9 mouse cellular contexts compared by ENCODE assay signal in the genomic region with DNA sequence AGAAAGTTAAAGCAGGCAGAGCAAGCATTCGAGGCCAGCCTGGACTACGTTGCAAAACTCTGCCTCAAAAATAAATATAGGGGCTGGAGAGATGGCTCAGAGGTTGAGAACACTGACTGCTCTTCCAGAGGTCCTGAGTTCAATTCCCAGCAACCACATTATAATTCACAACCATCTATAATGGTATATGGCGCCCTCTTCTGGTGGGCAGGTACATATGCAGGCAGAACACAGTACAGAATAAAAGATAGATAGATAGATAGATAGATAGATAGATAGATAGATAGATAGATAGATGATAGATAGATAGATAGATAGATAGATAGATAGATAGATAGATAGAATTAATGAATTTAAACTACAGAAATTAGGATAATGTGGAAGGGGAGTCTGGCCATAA. TPM values are rescaled to one million over a fixed set of nuclear protein-coding genes. Genes with fewer than 3 reads are reported as not detected.
DNase-seq lines count a peak whose midpoint lies in the region; ATAC-seq and TF ChIP-seq lines count a peak whose summit lies in the region.
"Not testable (repeated sequence)": the region's sequence is repeated elsewhere in the genome, so short reads cannot be mapped to it uniquely, and the experiment has no call there.
"Had no signal": no experiment of that assay in that cellular context is flagged by ENCODE, and none has a peak within 500 bp of the region (broad histone marks: within the 10 kb centered on the region; RNA-seq: fewer than 3 reads in every experiment).

No protein-coding gene starts in this region.

- not testable (repeated sequence) for DNase-seq in MEL (ENCODE audit: low read depth, low spot score); heart, adult 2 months; kidney, adult 2 months; liver, adult 2 months (ENCODE audit: extremely low read depth, low read depth, low spot score); lung, postnatal 0 days (ENCODE audit: low spot score)
- peak; percentile 14 for DNase-seq in splenic B cell, adult 2 months (ENCODE audit: low read depth, low spot score)

- peak in 2 of 3 experiments; percentile 7 to 24; a peak in 2 of 6 replicates for TF ChIP-seq CTCF in MEL (IDR thresholded peaks at IDR 0.05 in 2 of 3, conservative IDR thresholded peaks at IDR 0.05 in 1 of 3; ENCODE audit: control insufficient read depth in 1 of 3, insufficient read depth in 1 of 3, low read depth in 2 of 3, low read length in 3 of 3, poor library complexity in 1 of 3, severe bottlenecking in 1 of 3)
- peak; percentile 60 for TF ChIP-seq CTCF in heart, adult 2 months (IDR thresholded peaks at IDR 0.05)
- TF ChIP-seq CTCF in kidney, adult 2 months (conservative IDR thresholded peaks at IDR 0.05; ENCODE audit: insufficient read depth, insufficient read length, low read depth, low read length), result 0 out of 2 replicates have a peak, but pooled peaks have one; percentile 7
- peak; percentile 10; the same call in 1 of the 2 replicates for TF ChIP-seq CTCF in liver, adult 2 months (IDR thresholded peaks at IDR 0.05; ENCODE audit: low read depth, low read length)
- TF ChIP-seq CTCF in lung, postnatal 0 days (IDR thresholded peaks at IDR 0.05), result peak; percentile 41

- not testable (repeated sequence) for H3K4me1 ChIP-seq in MEL (ENCODE audit: control insufficient read depth in 1 of 2, insufficient read depth in 2 of 2, low read length in 2 of 2); heart, adult 2 months (ENCODE audit: control insufficient read depth, insufficient read depth, low read length); kidney, adult 2 months (ENCODE audit: control insufficient read depth, insufficient read depth, low read length); liver, adult 2 months (ENCODE audit: control insufficient read depth, insufficient read depth, low read length)
- H3K4me1 ChIP-seq in lung, postnatal 0 days (ENCODE audit: insufficient read depth, low read depth, low read length), result peaks cover 14% of the 10 kb centered on the region

- WGBS in heart, adult 2 months, result 92% methylated on average over 3 of the region's 3 CpGs
- WGBS in kidney, adult 2 months, result 84% methylated on average over 3 of the region's 3 CpGs
- 85% methylated on average over 3 of the region's 3 CpGs for WGBS in liver, adult 2 months
- 70% methylated on average over 3 of the region's 3 CpGs for WGBS in lung, postnatal 0 days

- not testable (repeated sequence) for H3K27ac ChIP-seq in MEL (ENCODE audit: control insufficient read depth, low read depth, low read length); heart, adult 2 months; kidney, adult 2 months (ENCODE audit: insufficient read depth, low read depth, low read length); liver, adult 2 months (replicated peaks; ENCODE audit: insufficient read depth, low read depth, low read length); lung, postnatal 0 days (ENCODE audit: low read length)

- not testable (repeated sequence) for H3K79me2 ChIP-seq in MEL (ENCODE audit: control insufficient read depth, insufficient read depth, low read length, poor library complexity); heart, adult 2 months (replicated peaks; ENCODE audit: control insufficient read depth, insufficient read depth, low read length); liver, adult 2 months (ENCODE audit: control insufficient read depth, insufficient read depth, low read length)

- intact Hi-C loops in heart, adult 2 months (cut with DNase I), result loop anchor here (10.0 kb wide), 1 partner anchor 328 kb away; no protein-coding TSS in a partner anchor

- not testable (repeated sequence) for TF ChIP-seq EP300 in MEL (IDR thresholded peaks at IDR 0.05; ENCODE audit: low read depth in 1 of 2, low read length in 2 of 2); heart, adult 2 months (IDR thresholded peaks at IDR 0.05; ENCODE audit: insufficient read depth, low read depth, low read length); lung, postnatal 0 days (IDR thresholded peaks at IDR 0.05)

- H3K4me2 ChIP-seq in lung, postnatal 0 days (replicated peaks; ENCODE audit: low read depth, low read length), result not testable (repeated sequence)

- ATAC-seq in lung, postnatal 0 days, result not testable (repeated sequence)

- TF ChIP-seq POLR2A in MEL (IDR thresholded peaks at IDR 0.05; ENCODE audit: control insufficient read depth in 1 of 2, insufficient read depth in 1 of 2, low read depth in 1 of 2, low read length in 2 of 2, poor library complexity in 1 of 2); heart, adult 2 months (IDR thresholded peaks at IDR 0.05; ENCODE audit: insufficient read depth, low read depth, low read length); kidney, adult 2 months (IDR thresholded peaks at IDR 0.05; ENCODE audit: low read depth, low read length); liver, adult 2 months (IDR thresholded peaks at IDR 0.05; ENCODE audit: extremely low read depth, insufficient read depth, low read length): not testable (repeated sequence)

- H3K4me3 ChIP-seq in MEL (ENCODE audit: control insufficient read depth in 1 of 2, insufficient read depth in 1 of 2, low read depth in 2 of 2, low read length in 2 of 2); heart, adult 2 months; kidney, adult 2 months (ENCODE audit: insufficient read depth, low read depth, low read length); liver, adult 2 months (ENCODE audit: insufficient read depth, low read depth, low read length); lung, postnatal 0 days (ENCODE audit: low read depth, low read length): not testable (repeated sequence)

- TF ChIP-seq RAD21 in MEL (IDR thresholded peaks at IDR 0.05; ENCODE audit: low read depth, low read length), result not testable (repeated sequence)

- H3K9me3 ChIP-seq in MEL (replicated peaks; ENCODE audit: insufficient read depth, low read length); lung, postnatal 0 days (ENCODE audit: low read length): not testable (repeated sequence)

- not testable (repeated sequence) for H3K9ac ChIP-seq in MEL (ENCODE audit: control insufficient read depth, low read depth, low read length, poor library complexity, severe bottlenecking); heart, adult 2 months (ENCODE audit: low read depth, low read length); liver, adult 2 months (ENCODE audit: low read depth, low read length); lung, postnatal 0 days (replicated peaks; ENCODE audit: low read depth)

- H3K36me3 ChIP-seq in MEL (ENCODE audit: control insufficient read depth in 1 of 2, insufficient read depth in 2 of 2, low read length in 2 of 2); heart, adult 2 months (ENCODE audit: control insufficient read depth, insufficient read depth, low read length); kidney, adult 2 months (ENCODE audit: control insufficient read depth, insufficient read depth, low read length); liver, adult 2 months (ENCODE audit: control insufficient read depth, insufficient read depth, low read length); lung, postnatal 0 days (ENCODE audit: insufficient read depth, low read length); splenic B cell, adult 2 months (ENCODE audit: control insufficient read depth, insufficient read depth, low read length, poor library complexity, severe bottlenecking): not testable (repeated sequence)

- H3K27me3 ChIP-seq in MEL (ENCODE audit: control insufficient read depth in 1 of 2, insufficient read depth in 2 of 2, low read length in 2 of 2); heart, adult 2 months (ENCODE audit: control insufficient read depth, insufficient read depth, low read length); kidney, adult 2 months (replicated peaks; ENCODE audit: control insufficient read depth, insufficient read depth, low read length); lung, postnatal 0 days (replicated peaks; ENCODE audit: insufficient read depth, low read length); splenic B cell, adult 2 months (ENCODE audit: control insufficient read depth, insufficient read depth, low read length, poor library complexity, severe bottlenecking): not testable (repeated sequence)
- H3K27me3 ChIP-seq in liver, adult 2 months (ENCODE audit: control insufficient read depth, insufficient read depth, low read length), result peaks cover 14% of the 10 kb centered on the region

RNA-seq across cellular contexts. Expression of gene Tead4, which starts 2.0 kb away (rescaled TPM):
- not detected in 2 replicates for total RNA-seq in MEL (2012; rRNA removed)
- polyA plus RNA-seq in MEL (2012; ENCODE audit: insufficient read depth in 1 of 2, insufficient read length in 2 of 2, low read depth in 1 of 2, low replicate concordance in 2 of 2, missing spikeins in 1 of 2), result not detected
- 1 to 10 TPM; 3.3 to 3.7 TPM for total RNA-seq in heart, adult 2 months (2021)
- 0.98 and 1.8 TPM in 2 replicates for polyA plus RNA-seq in heart, adult 2 months (2012; rRNA removed)
- polyA plus RNA-seq in kidney, adult 2 months (2012; rRNA removed), result 1.3 and 1.4 TPM in 2 replicates
- total RNA-seq in liver, adult 2 months (2014; rRNA removed), result 0.13 and 0.18 TPM in 2 replicates
- 0.06 and 0.39 TPM in 2 replicates for polyA plus RNA-seq in liver, adult 2 months (2012; rRNA removed)
- polyA plus RNA-seq in lung, postnatal 0 days (2015; fragmentation: Nextera tagmentation; extraction: Ambion mirVana), result 9.6 and 10.3 TPM in 2 replicates
- total RNA-seq: common myeloid progenitor, adult 5-6 weeks had no signal
- polyA plus RNA-seq: CD4-positive, CD25-positive, alpha-beta regulatory T cell, adult 4 months; erythroblast, embryonic 14.5 days had no signal

RNA-seq across cellular contexts. Expression of gene Tulp3, which starts 53.0 kb away (rescaled TPM):
- total RNA-seq in MEL (2012; rRNA removed), result 5.3 and 5.7 TPM in 2 replicates
- 10 to 100 TPM in 1 of 2 experiments, not detected in 1; 19.2 TPM for polyA plus RNA-seq in MEL (2012; ENCODE audit: insufficient read depth in 1 of 2, insufficient read length in 2 of 2, low read depth in 1 of 2, low replicate concordance in 2 of 2, missing spikeins in 1 of 2)
- total RNA-seq in heart, adult 2 months (2021), result 1 to 10 TPM; 5.4 to 6.4 TPM
- polyA plus RNA-seq in heart, adult 2 months (2012; rRNA removed), result 10.2 and 11.2 TPM in 2 replicates
- polyA plus RNA-seq in kidney, adult 2 months (2012; rRNA removed), result 33.6 and 36.3 TPM in 2 replicates
- 0.74 TPM in 2 replicates for total RNA-seq in liver, adult 2 months (2014; rRNA removed)
- 0.86 and 0.92 TPM in 2 replicates for polyA plus RNA-seq in liver, adult 2 months (2012; rRNA removed)
- polyA plus RNA-seq in lung, postnatal 0 days (2015; fragmentation: Nextera tagmentation; extraction: Ambion mirVana), result 9.5 and 10.9 TPM in 2 replicates

Comparison
In these comparisons a context has a peak if more than half of its experiments do, and no peak if none do; other contexts are left out.
1. CTCF ChIP-seq: peak in every context shown above with its lines; median percentile 60 in heart, adult 2 months; 41 in lung, postnatal 0 days; 16 in MEL; 10 in liver, adult 2 months; 7 in kidney, adult 2 months.